Mouse (Mus musculus) heart, embryonic 13.5 days (tissue): ENCODE data around the gene Ergic1. TPM values are rescaled to one million over a fixed set of nuclear protein-coding genes. Genes with fewer than 3 reads are reported as not detected.

ENCODE experiments used
- ATAC-seq: fragments of 200-750 bp; cut with Nextera tagmentation; 2 replicates; pipeline ENCODE4 v1.8.0; 2017; ENCODE audit warnings: moderate TSS enrichment; ENCODE audit not compliant: insufficient number of reproducible peaks, low FRiP score, low TSS enrichment; ENCODE audit errors: extremely low read depth
- H3K27ac ChIP-seq: fragments of 300-500 bp; sonication (generic); replicated peaks from 2 replicates; pipeline ENCODE4 v1.5.1; 2015; ENCODE audit warnings: moderate library complexity, mild to moderate bottlenecking, inconsistent platforms
- H3K27me3 ChIP-seq: fragments of 300-500 bp; sonication (generic); replicated peaks from 2 replicates; pipeline ENCODE4 v1.6.1; 2015; ENCODE audit warnings: mild to moderate bottlenecking, inconsistent platforms
- H3K36me3 ChIP-seq: fragments of 300-500 bp; sonication (generic); 2 replicates; pipeline ENCODE4 v1.6.1; 2015; ENCODE audit warnings: mild to moderate bottlenecking, inconsistent platforms
- H3K4me1 ChIP-seq: fragments of 300-500 bp; sonication (generic); 2 replicates; pipeline ENCODE4 v1.6.1; 2015; ENCODE audit warnings: inconsistent platforms
- H3K4me2 ChIP-seq: fragments of 300-500 bp; sonication (generic); 2 replicates; pipeline ENCODE4 v1.6.1; 2015; ENCODE audit warnings: inconsistent platforms, mild to moderate bottlenecking, moderate library complexity
- H3K4me3 ChIP-seq: fragments of 300-500 bp; sonication (generic); 2 replicates; pipeline ENCODE4 v1.5.1; 2015; ENCODE audit warnings: moderate library complexity, mild to moderate bottlenecking, inconsistent platforms
- H3K9ac ChIP-seq: fragments of 300-500 bp; sonication (generic); 2 replicates; pipeline ENCODE4 v1.6.1; 2015; ENCODE audit warnings: inconsistent platforms, mild to moderate bottlenecking, moderate library complexity
- H3K9me3 ChIP-seq: fragments of 300-500 bp; sonication (generic); 2 replicates; pipeline ENCODE4 v1.6.1; 2016; ENCODE audit warnings: inconsistent platforms
- WGBS: fragments of 180-500 bp; shearing (Covaris S2); methylation state at CpG from one replicate; pipeline ENCODE4 v1.1.7; 2015; ENCODE audit warnings: mixed read lengths; 5-methylcytosine and 5-hydroxymethylcytosine counted together
- polyA plus RNA-seq: library from polyadenylated mRNA; unstranded; fragments of >200 nt; fragmentation: Nextera tagmentation; extraction: Ambion mirVana; gene quantifications from 2 replicates; pipeline ENCODE4 v1.2.1, GENCODE M21; 2015

The Ergic1 gene
- 103 and 121 TPM in 2 replicates for polyA plus RNA-seq

- no peaks in the 10 kb centered on the region for H3K9me3 ChIP-seq
- H3K27me3 ChIP-seq = no peaks in the 10 kb centered on the region
- H3K4me1 ChIP-seq = peaks cover 35% of the 10 kb centered on the region
- peak within 1 kb of the TSS; percentile 98 for H3K4me2 ChIP-seq
- peak within 1 kb of the TSS; percentile 97 for H3K9ac ChIP-seq
- WGBS = under 1% methylated on average over 36 of the region's 36 CpGs
- peak within 1 kb of the TSS; percentile 88 for H3K4me3 ChIP-seq
- peaks cover 30% of the 10 kb centered on the region for H3K36me3 ChIP-seq
- peak; percentile 83 for ATAC-seq
- peak within 1 kb of the TSS; percentile 80 for H3K27ac ChIP-seq
Observed at GRCm38 (mm10) chr17:26561290-26561640, at the start of gene Ergic1. Ergic1 (plus strand) TSS chr17:26561489.

DNA sequence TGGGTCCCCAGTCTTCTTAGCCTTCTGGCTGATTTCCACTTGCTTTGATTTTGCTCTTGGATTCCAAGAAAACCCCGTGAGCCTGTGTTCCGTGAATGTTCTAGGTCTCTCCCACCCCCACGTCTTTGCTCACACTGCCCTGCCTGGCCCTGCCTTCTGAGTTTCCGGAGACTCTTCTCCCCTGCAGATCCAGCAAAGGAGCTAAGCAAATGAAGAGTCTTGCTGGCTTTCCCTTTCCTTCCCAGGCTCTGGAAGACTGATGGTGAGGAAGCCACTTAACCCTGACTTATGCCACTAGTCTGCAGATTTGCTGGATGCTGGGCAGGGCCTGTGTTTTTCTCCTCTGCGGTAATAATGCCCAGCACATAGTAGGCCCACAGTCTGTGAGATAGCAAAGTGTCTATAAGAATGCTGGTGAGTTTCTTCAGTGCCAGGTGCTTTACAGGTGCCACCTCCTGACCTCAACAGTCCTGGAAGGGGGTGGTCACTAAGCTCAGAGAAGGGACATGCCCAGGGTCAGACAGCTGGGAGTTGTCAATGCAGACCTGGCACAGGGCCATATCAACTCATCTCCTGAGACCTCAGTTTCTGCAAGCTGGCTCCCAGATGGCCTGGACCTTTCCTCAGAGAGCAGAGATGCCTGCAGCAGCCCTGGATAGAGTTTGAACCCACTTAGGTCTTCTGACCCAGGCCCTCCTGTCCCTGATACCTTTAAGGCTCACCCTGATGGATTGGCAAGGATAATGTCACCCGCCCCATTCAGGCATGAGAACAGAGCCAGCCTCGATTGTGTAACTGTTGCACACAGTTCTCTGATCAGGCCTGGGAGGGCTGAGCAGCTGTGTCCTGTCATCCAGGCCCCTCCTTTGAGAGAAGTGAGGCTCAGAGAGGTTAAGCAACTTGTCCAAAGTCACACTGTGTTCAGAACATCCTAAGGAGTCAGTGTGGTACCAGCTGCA, 49.2 kb upstream of the Ergic1 start:
- ATAC-seq = no peak
- no peak overlapping the region for H3K4me3 ChIP-seq
- no peaks in the 10 kb centered on the region for H3K27me3 ChIP-seq
- H3K9ac ChIP-seq = peak overlapping the region; percentile 48
- H3K36me3 ChIP-seq = no peaks in the 10 kb centered on the region; the same call in 1 of the 2 replicates
- no peaks in the 10 kb centered on the region for H3K9me3 ChIP-seq
- H3K4me1 ChIP-seq = peaks cover 66% of the 10 kb centered on the region
- WGBS = 61% methylated on average over 7 of the region's 7 CpGs
- H3K4me2 ChIP-seq = no peak overlapping the region
- peak overlapping the region; percentile 83 for H3K27ac ChIP-seq

DNA sequence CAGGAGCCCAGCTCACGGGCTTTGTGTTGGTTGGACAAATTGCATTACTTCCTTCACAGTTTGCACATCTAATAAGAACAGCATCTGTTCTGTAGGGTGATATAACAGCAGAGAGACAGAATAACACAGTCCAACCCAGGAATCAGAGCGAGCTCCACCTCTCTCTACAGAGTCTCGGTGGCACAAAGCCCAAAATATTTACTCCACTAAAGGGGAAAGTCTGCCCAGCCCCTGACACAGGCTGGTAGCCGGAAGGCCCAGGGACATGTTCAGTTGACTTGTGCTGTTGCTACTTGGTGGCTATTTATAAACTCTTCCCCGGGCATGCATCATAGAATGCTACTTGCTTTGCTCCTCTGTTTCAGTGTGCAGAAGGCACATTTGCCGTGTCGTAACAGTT, 48.3 kb upstream of the Ergic1 start:
- H3K4me1 ChIP-seq = peaks cover 65% of the 10 kb centered on the region
- H3K9ac ChIP-seq = peak overlapping the region; percentile 48
- ATAC-seq = no peak

GRCm38 (mm10) chr17:26513459-26514290, 47.6 kb upstream of the Ergic1 start:
- Histone ChIP-seq H3K9ac (peak overlapping the region; percentile 48), H3K4me1 (peaks cover 65% of the 10 kb centered on the region), H3K27ac (peak overlapping the region; percentile 83), H3K27me3 (no peaks in the 10 kb centered on the region), H3K4me3 (no peak overlapping the region), H3K9me3 (no peaks in the 10 kb centered on the region), H3K4me2 (peak overlapping the region; percentile 16; the same call in 1 of the 2 replicates), H3K36me3 (no peaks in the 10 kb centered on the region)
- no peak for ATAC-seq
- WGBS = 73% methylated on average over 6 of the region's 6 CpGs

More for the DNA sequence above, 48.3 kb upstream of the Ergic1 start:
- Histone ChIP-seq H3K4me2 (no peak overlapping the region), H3K4me3 (no peak overlapping the region), H3K36me3 (no peaks in the 10 kb centered on the region), H3K9me3 (no peaks in the 10 kb centered on the region), H3K27ac (peak overlapping the region; percentile 83), H3K27me3 (no peaks in the 10 kb centered on the region)
- 34% methylated on average over 7 of the region's 7 CpGs for WGBS

DNA sequence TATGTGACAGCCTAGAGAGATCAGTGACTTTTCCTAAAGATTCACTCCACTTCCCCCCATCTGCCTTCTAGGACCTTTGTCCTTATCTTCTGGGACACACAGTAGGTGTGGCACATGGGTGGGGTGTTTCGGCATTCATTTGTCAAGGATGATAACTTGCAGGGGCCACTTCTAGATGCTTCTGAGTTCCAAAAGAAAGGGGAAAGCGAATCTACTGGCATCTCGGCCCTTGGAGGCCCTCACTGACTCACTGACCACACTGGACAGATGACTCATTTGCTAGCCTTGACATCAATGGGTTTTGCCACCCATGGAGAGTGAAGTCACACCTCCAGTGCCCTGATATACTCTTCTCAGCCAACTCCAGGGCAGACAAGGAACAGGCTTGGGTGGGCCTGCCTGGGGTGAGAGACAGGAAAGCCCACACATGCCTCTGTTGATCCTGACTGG, 46.7 kb upstream of the Ergic1 start:
- peak overlapping the region; percentile 16; the same call in 1 of the 2 replicates for H3K4me2 ChIP-seq

GRCm38 (mm10) chr17:26515675-26516074, 45.6 kb upstream of the Ergic1 start:
- 74% methylated on average over 4 of the region's 4 CpGs for WGBS
- Histone ChIP-seq H3K9me3 (no peaks in the 10 kb centered on the region), H3K4me3 (no peak overlapping the region), H3K4me1 (peaks cover 50% of the 10 kb centered on the region), H3K4me2 (no peak overlapping the region), H3K9ac (no peak overlapping the region), H3K27me3 (no peaks in the 10 kb centered on the region), H3K36me3 (no peaks in the 10 kb centered on the region), H3K27ac (no peak overlapping the region)
- ATAC-seq = no peak

More for the DNA sequence above, 46.7 kb upstream of the Ergic1 start:
- H3K4me3 ChIP-seq = no peak overlapping the region
- no peak overlapping the region; the same call in 1 of the 2 replicates for H3K9ac ChIP-seq
- H3K9me3 ChIP-seq = no peaks in the 10 kb centered on the region
- ATAC-seq = peak; percentile 71
- peak overlapping the region; percentile 83 for H3K27ac ChIP-seq
- no peaks in the 10 kb centered on the region for H3K36me3 ChIP-seq
- WGBS = 54% methylated on average over 3 of the region's 3 CpGs
- peaks cover 60% of the 10 kb centered on the region for H3K4me1 ChIP-seq
- no peaks in the 10 kb centered on the region for H3K27me3 ChIP-seq

GRCm38 (mm10) chr17:26518306-26518705, 43.0 kb upstream of the Ergic1 start:
- H3K9ac ChIP-seq = no peak overlapping the region
- WGBS = 66% methylated on average over 3 of the region's 3 CpGs
- no peak overlapping the region for H3K4me2 ChIP-seq
- no peaks in the 10 kb centered on the region for H3K36me3 ChIP-seq
- ATAC-seq = no peak
- H3K9me3 ChIP-seq = no peaks in the 10 kb centered on the region
- no peaks in the 10 kb centered on the region for H3K27me3 ChIP-seq
- no peak overlapping the region for H3K4me3 ChIP-seq
- H3K4me1 ChIP-seq = peaks cover 28% of the 10 kb centered on the region
- no peak overlapping the region for H3K27ac ChIP-seq

DNA sequence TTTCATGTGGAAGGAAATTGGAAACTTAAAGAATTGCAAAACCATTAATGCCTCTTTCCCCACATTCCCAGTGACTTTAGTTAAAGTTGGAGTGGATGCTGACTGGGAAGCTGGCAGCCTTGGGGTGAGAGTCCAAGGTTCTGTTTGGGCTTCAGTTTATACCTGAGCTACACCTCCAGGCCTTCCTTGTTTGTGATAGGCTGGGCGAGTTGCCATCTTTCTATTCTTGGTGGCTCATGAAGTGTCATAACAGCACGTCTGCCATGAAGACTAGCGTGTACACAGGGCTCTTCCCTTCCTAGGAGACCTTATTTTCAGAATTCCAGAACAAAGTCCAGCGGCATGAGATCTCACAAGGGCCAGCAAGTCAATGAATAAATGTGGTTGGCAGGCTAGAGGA, 38.6 kb upstream of the Ergic1 start:
- Histone ChIP-seq H3K4me2 (no peak overlapping the region), H3K9ac (no peak overlapping the region), H3K4me3 (no peak overlapping the region), H3K4me1 (peaks cover 4% of the 10 kb centered on the region; the same call in 1 of the 2 replicates), H3K9me3 (no peaks in the 10 kb centered on the region), H3K27ac (no peak overlapping the region), H3K27me3 (no peaks in the 10 kb centered on the region), H3K36me3 (no peaks in the 10 kb centered on the region)
- ATAC-seq = no peak
- 59% methylated on average over 4 of the region's 4 CpGs for WGBS

DNA sequence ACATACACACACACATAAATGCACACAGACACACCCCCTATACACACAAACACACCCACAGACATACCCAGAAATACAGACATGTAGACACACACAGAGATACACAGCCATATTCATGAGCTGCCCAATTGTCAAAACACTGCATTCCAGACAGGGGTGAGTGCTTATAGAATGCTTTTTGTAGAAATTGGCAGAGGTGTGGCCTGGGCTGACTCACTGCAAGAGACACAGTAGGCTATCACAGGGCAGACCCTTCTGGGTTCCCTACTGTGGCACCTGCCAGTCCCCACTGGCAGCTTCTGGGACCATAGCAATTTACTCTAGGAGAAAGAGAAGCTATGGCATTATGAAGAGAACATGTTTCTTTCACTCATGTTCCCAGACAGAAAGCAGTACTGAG, 37.0 kb upstream of the Ergic1 start:
- no peak overlapping the region for H3K4me3 ChIP-seq
- H3K27ac ChIP-seq = no peak overlapping the region
- H3K4me1 ChIP-seq = peaks cover 14% of the 10 kb centered on the region
- no peak overlapping the region for H3K4me2 ChIP-seq
- H3K27me3 ChIP-seq = no peaks in the 10 kb centered on the region
- no peak overlapping the region for H3K9ac ChIP-seq
- no peaks in the 10 kb centered on the region for H3K36me3 ChIP-seq
- no peak for ATAC-seq
- no peaks in the 10 kb centered on the region for H3K9me3 ChIP-seq

- WGBS = 86% methylated on average over 4 of the region's 4 CpGs
- Histone ChIP-seq H3K9me3 (no peaks in the 10 kb centered on the region), H3K27ac (no peak overlapping the region), H3K27me3 (no peaks in the 10 kb centered on the region), H3K4me2 (no peak overlapping the region), H3K4me1 (peaks cover 19% of the 10 kb centered on the region), H3K4me3 (no peak overlapping the region), H3K36me3 (no peaks in the 10 kb centered on the region), H3K9ac (no peak overlapping the region)
- no peak for ATAC-seq
Observed at GRCm38 (mm10) chr17:26524801-26525200, 36.5 kb upstream of the Ergic1 start.

DNA sequence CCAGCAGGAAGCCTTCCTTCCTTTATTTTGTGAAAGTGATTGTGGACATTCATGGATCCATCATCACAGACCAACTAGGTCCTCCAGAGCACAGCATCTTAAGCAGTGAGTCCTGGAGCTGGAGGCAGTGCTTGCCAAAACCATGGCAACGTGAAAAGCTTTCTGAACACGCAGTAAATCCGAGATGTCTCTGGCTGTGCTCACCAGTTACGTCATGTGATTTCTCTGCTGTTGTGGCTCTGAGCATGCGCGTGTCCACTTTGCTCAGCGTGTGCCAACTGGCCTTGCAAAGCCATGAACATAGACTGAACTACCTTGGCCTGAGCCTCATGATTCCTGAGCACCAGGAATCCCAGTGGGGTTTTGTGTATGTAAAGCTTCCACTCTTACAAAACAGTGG, 36.0 kb upstream of the Ergic1 start:
- Histone ChIP-seq H3K27ac (no peak overlapping the region), H3K4me1 (peaks cover 24% of the 10 kb centered on the region), H3K27me3 (no peaks in the 10 kb centered on the region), H3K4me2 (no peak overlapping the region), H3K9me3 (no peaks in the 10 kb centered on the region), H3K9ac (no peak overlapping the region), H3K4me3 (no peak overlapping the region), H3K36me3 (no peaks in the 10 kb centered on the region)
- ATAC-seq = no peak
- WGBS = 87% methylated on average over 7 of the region's 7 CpGs
